Mouse (Mus musculus): ENCODE data around the gene Atg4a-ps. TPM values are rescaled to one million over a fixed set of nuclear protein-coding genes. Genes with fewer than 3 reads are reported as not detected.

The Atg4a-ps gene
- polyA plus RNA-seq, 1 experiment from 2014 or later, result not detected

DNA sequence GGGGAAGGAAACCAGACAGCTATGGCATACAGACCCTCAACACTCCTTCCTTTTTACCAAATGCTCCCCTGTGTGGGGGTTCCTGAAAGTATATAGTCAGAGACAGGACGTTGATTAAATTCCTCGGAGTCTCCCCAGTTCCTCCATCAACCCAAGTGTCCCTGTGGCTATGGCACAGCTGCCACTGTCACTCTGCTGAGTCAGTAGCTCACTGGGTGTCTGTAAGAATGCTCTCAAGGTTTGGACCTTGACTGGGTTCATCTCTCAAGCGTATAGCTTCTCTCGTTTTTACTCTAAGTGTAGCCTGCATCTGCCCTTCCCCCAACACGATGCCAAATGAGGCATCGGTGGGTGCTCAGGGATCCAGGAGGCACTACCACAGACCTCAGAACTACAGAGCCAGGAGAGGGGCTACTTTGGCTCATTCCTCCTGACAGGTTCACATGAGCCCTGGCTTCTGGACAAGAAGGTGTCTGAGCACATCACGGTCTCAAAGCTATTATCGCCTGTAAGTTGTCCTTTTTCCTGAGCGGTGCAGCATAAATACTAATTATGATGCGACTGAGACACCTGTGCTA is 21.9 kb downstream of the Atg4a-ps start:
- Histone ChIP-seq H3K4me3 (ENCODE audit: low read depth, low read length) (no peak overlapping the region), H3K27me3 (ENCODE audit: control insufficient read depth, insufficient read depth, low read length) (no peaks in the 10 kb centered on the region), H3K9me3 (ENCODE audit: control insufficient read depth, low read length) (no peaks in the 10 kb centered on the region), H3K27ac (ENCODE audit: low read depth, low read length) (no peak overlapping the region), H3K9ac (ENCODE audit: low read length) (no peak overlapping the region), H3K4me1 (replicated peaks; ENCODE audit: control insufficient read depth, insufficient read depth, low read length) (no peaks in the 10 kb centered on the region), H3K36me3 (ENCODE audit: control insufficient read depth, insufficient read depth, low read length) (no peaks in the 10 kb centered on the region), H3K4me2 (ENCODE audit: low read depth, low read length, severe bottlenecking) (no peak overlapping the region)
- no peak for ATAC-seq (replicated peaks; ENCODE audit: low FRiP score)
- 91% methylated on average over 10 of the region's 10 CpGs for WGBS
- no peak for DNase-seq (ENCODE audit: low spot score)

- ATAC-seq (replicated peaks; ENCODE audit: low FRiP score), result no peak
- 78% methylated on average over 11 of the region's 11 CpGs for WGBS
Observed at GRCm38 (mm10) chr3:103620101-103620500, 25.8 kb downstream of the Atg4a-ps start.

DNA sequence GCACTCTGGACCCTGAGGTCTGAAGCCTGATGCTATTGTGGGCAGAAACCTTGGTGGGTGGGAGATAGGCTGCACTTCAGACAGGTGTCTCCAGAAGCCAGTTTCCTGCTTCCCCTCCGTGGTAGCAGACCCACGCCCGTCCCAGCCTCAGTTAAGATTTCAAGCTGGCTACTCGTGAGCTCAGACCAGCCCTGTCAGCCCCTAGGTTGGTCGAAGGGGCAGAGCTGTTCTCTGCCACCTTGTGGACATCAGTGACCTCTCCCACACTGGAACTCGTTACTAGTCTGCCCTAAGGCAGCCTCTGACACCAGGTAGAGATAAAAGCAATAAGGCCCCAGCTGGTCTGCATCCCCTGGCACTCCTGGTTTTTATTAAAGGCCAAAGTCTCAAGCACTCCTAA is 28.9 kb downstream of the Atg4a-ps start:
- no peaks in the 10 kb centered on the region for H3K36me3 ChIP-seq (ENCODE audit: control insufficient read depth, insufficient read depth, low read length)
- H3K27me3 ChIP-seq (ENCODE audit: control insufficient read depth, insufficient read depth, low read length), result no peaks in the 10 kb centered on the region
- DNase-seq (ENCODE audit: low spot score), result no peak
- H3K9ac ChIP-seq (ENCODE audit: low read length), result no peak overlapping the region
- no peak for ATAC-seq (replicated peaks; ENCODE audit: low FRiP score)
- H3K4me3 ChIP-seq (ENCODE audit: low read depth, low read length), result no peak overlapping the region
- H3K4me2 ChIP-seq (ENCODE audit: low read depth, low read length, severe bottlenecking), result no peak overlapping the region
- WGBS, result 33% methylated on average over 6 of the region's 6 CpGs
- no peaks in the 10 kb centered on the region for H3K9me3 ChIP-seq (ENCODE audit: control insufficient read depth, low read length)
- H3K4me1 ChIP-seq (replicated peaks; ENCODE audit: control insufficient read depth, insufficient read depth, low read length), result no peaks in the 10 kb centered on the region
- H3K27ac ChIP-seq (ENCODE audit: low read depth, low read length), result no peak overlapping the region

More at GRCm38 (mm10) chr3:103620101-103620500, 25.8 kb downstream of the Atg4a-ps start:
- no peak overlapping the region for H3K9ac ChIP-seq (ENCODE audit: low read length)
- H3K4me3 ChIP-seq (ENCODE audit: low read depth, low read length), result no peak overlapping the region
- H3K4me1 ChIP-seq (replicated peaks; ENCODE audit: control insufficient read depth, insufficient read depth, low read length), result no peaks in the 10 kb centered on the region
- no peak overlapping the region for H3K4me2 ChIP-seq (ENCODE audit: low read depth, low read length, severe bottlenecking)
- H3K27ac ChIP-seq (ENCODE audit: low read depth, low read length), result no peak overlapping the region
- no peaks in the 10 kb centered on the region for H3K36me3 ChIP-seq (ENCODE audit: control insufficient read depth, insufficient read depth, low read length)
- H3K9me3 ChIP-seq (ENCODE audit: control insufficient read depth, low read length), result no peaks in the 10 kb centered on the region
- DNase-seq (ENCODE audit: low spot score), result no peak
- no peaks in the 10 kb centered on the region for H3K27me3 ChIP-seq (ENCODE audit: control insufficient read depth, insufficient read depth, low read length)

DNA sequence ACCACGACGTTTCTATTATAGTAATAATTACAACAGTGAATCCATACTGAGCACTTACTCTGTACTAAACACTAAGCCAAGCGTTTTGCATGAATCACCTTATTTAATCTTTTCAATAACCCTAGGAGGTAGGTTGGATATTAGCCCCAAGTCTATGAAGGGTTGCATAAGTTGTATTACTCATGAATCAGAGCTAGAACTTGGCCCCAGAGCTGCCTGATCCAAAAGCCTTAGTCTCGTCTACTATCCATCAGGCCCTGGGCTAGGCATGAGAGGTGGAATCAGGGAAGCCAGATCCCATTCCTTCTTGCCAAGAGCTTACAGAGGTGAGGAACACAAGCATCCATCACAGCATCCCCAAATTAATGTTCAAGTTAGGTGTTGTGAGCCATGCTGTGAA is 30.2 kb downstream of the Atg4a-ps start:
- Histone ChIP-seq H3K4me3 (ENCODE audit: low read depth, low read length) (no peak overlapping the region), H3K9me3 (ENCODE audit: control insufficient read depth, low read length) (no peaks in the 10 kb centered on the region), H3K36me3 (ENCODE audit: control insufficient read depth, insufficient read depth, low read length) (no peaks in the 10 kb centered on the region), H3K27me3 (ENCODE audit: control insufficient read depth, insufficient read depth, low read length) (no peaks in the 10 kb centered on the region), H3K4me2 (ENCODE audit: low read depth, low read length, severe bottlenecking) (no peak overlapping the region), H3K9ac (ENCODE audit: low read length) (no peak overlapping the region), H3K27ac (ENCODE audit: low read depth, low read length) (no peak overlapping the region), H3K4me1 (replicated peaks; ENCODE audit: control insufficient read depth, insufficient read depth, low read length) (no peaks in the 10 kb centered on the region)
- no peak for DNase-seq (ENCODE audit: low spot score)
- no peak for ATAC-seq (replicated peaks; ENCODE audit: low FRiP score)
- WGBS, result 81% methylated on average over 4 of the region's 4 CpGs

GRCm38 (mm10) chr3:103612636-103613355 is 33.1 kb downstream of the Atg4a-ps start:
- no peaks in the 10 kb centered on the region for H3K36me3 ChIP-seq (ENCODE audit: control insufficient read depth, insufficient read depth, low read length)
- no peaks in the 10 kb centered on the region for H3K4me1 ChIP-seq (replicated peaks; ENCODE audit: control insufficient read depth, insufficient read depth, low read length)
- ATAC-seq (replicated peaks; ENCODE audit: low FRiP score), result no peak
- no peak overlapping the region for H3K4me3 ChIP-seq (ENCODE audit: low read depth, low read length)
- H3K9ac ChIP-seq (ENCODE audit: low read length), result no peak overlapping the region
- no peak overlapping the region for H3K4me2 ChIP-seq (ENCODE audit: low read depth, low read length, severe bottlenecking)
- no peaks in the 10 kb centered on the region for H3K9me3 ChIP-seq (ENCODE audit: control insufficient read depth, low read length)
- no peaks in the 10 kb centered on the region for H3K27me3 ChIP-seq (ENCODE audit: control insufficient read depth, insufficient read depth, low read length)
- 77% methylated on average over 9 of the region's 9 CpGs for WGBS
- no peak overlapping the region for H3K27ac ChIP-seq (ENCODE audit: low read depth, low read length)
- no peak for DNase-seq (ENCODE audit: low spot score)

GRCm38 (mm10) chr3:103610231-103610630 is 35.6 kb downstream of the Atg4a-ps start:
- ATAC-seq (replicated peaks; ENCODE audit: low FRiP score) (no peak), DNase-seq (ENCODE audit: low spot score) (no peak)
- H3K36me3 ChIP-seq (ENCODE audit: control insufficient read depth, insufficient read depth, low read length), result no peaks in the 10 kb centered on the region
- no peak overlapping the region for H3K4me2 ChIP-seq (ENCODE audit: low read depth, low read length, severe bottlenecking)
- no peaks in the 10 kb centered on the region for H3K4me1 ChIP-seq (replicated peaks; ENCODE audit: control insufficient read depth, insufficient read depth, low read length)
- 95% methylated on average over 5 of the region's 5 CpGs for WGBS
- H3K9me3 ChIP-seq (ENCODE audit: control insufficient read depth, low read length), result no peaks in the 10 kb centered on the region
- no peaks in the 10 kb centered on the region for H3K27me3 ChIP-seq (ENCODE audit: control insufficient read depth, insufficient read depth, low read length)
- H3K27ac ChIP-seq (ENCODE audit: low read depth, low read length), result no peak overlapping the region
- no peak overlapping the region for H3K9ac ChIP-seq (ENCODE audit: low read length)
- no peak overlapping the region for H3K4me3 ChIP-seq (ENCODE audit: low read depth, low read length)

GRCm38 (mm10) chr3:103606660-103607595 is 38.9 kb downstream of the Atg4a-ps start:
- Histone ChIP-seq H3K9me3 (ENCODE audit: control insufficient read depth, low read length) (no peaks in the 10 kb centered on the region), H3K27ac (ENCODE audit: low read depth, low read length) (no peak overlapping the region), H3K27me3 (ENCODE audit: control insufficient read depth, insufficient read depth, low read length) (no peaks in the 10 kb centered on the region), H3K4me1 (replicated peaks; ENCODE audit: control insufficient read depth, insufficient read depth, low read length) (no peaks in the 10 kb centered on the region), H3K4me2 (ENCODE audit: low read depth, low read length, severe bottlenecking) (no peak overlapping the region), H3K9ac (ENCODE audit: low read length) (no peak overlapping the region), H3K36me3 (ENCODE audit: control insufficient read depth, insufficient read depth, low read length) (no peaks in the 10 kb centered on the region), H3K4me3 (ENCODE audit: low read depth, low read length) (no peak overlapping the region)
- WGBS, result 88% methylated on average over 13 of the region's 13 CpGs
- DNase-seq (ENCODE audit: low spot score), result no peak
- ATAC-seq (replicated peaks; ENCODE audit: low FRiP score), result no peak

- ATAC-seq (replicated peaks; ENCODE audit: low FRiP score), result no peak
- WGBS, result 93% methylated on average over 6 of the region's 6 CpGs
- no peak for DNase-seq (ENCODE audit: low spot score)
- H3K27ac ChIP-seq (ENCODE audit: low read depth, low read length), result no peak overlapping the region
- no peak overlapping the region for H3K4me2 ChIP-seq (ENCODE audit: low read depth, low read length, severe bottlenecking)
- H3K9ac ChIP-seq (ENCODE audit: low read length), result no peak overlapping the region
- no peaks in the 10 kb centered on the region for H3K9me3 ChIP-seq (ENCODE audit: control insufficient read depth, low read length)
- H3K27me3 ChIP-seq (ENCODE audit: control insufficient read depth, insufficient read depth, low read length), result no peaks in the 10 kb centered on the region
- no peaks in the 10 kb centered on the region for H3K36me3 ChIP-seq (ENCODE audit: control insufficient read depth, insufficient read depth, low read length)
- H3K4me3 ChIP-seq (ENCODE audit: low read depth, low read length), result no peak overlapping the region
- no peaks in the 10 kb centered on the region for H3K4me1 ChIP-seq (replicated peaks; ENCODE audit: control insufficient read depth, insufficient read depth, low read length)
Observed at GRCm38 (mm10) chr3:103606045-103606597, 39.7 kb downstream of the Atg4a-ps start.

Data from forebrain, embryonic 11.5 days (tissue).